Mouse (Mus musculus): ENCODE measurements at regions not wholly inside any gene's neighbourhood (a gene's known extent, or its start where the extent isn't known, plus 50 kb on each side); places are given as distances from the start of the nearest gene placed in this dataset.

DNA sequence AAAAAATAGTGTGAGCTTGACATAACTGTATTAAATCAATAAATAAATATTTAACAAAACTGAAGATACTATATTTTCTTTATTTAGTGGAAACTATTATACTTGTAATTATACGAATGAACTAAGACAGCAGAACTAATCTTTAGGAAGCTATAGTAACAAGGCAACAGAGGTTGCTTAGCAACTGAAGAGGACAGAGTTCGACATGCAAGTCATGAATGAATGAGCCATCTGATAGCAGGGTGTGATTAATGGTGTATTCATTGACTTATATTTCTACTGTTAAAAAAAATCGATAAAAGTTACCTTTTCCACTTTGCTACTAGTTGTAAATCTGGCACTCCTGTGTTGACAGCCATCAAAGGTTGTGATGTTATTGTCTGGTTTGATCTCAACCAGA lies 557.2 kb upstream of the Cntnap5a start:
- H3K4me3 ChIP-seq (replicated peaks), result no peak overlapping the region
- no peak overlapping the region for H3K9ac ChIP-seq
- no peaks in the 10 kb centered on the region for H3K4me1 ChIP-seq (replicated peaks)
- no peaks in the 10 kb centered on the region for H3K9me3 ChIP-seq
- no peaks in the 10 kb centered on the region for H3K27me3 ChIP-seq (replicated peaks)
- no peaks in the 10 kb centered on the region for H3K36me3 ChIP-seq
- H3K27ac ChIP-seq, result no peak overlapping the region
- WGBS, result 54% methylated on average over 3 of the region's 3 CpGs
- no peak overlapping the region for H3K4me2 ChIP-seq (replicated peaks)
- ATAC-seq, result peak; percentile 87

- H3K27ac ChIP-seq, result no peak overlapping the region
- no peak for ATAC-seq
- H3K36me3 ChIP-seq, result no peaks in the 10 kb centered on the region
- H3K4me3 ChIP-seq (replicated peaks), result no peak overlapping the region
- H3K9ac ChIP-seq, result no peak overlapping the region
- 24% methylated on average over 1 of the region's 1 CpGs for WGBS
- H3K27me3 ChIP-seq (replicated peaks), result no peaks in the 10 kb centered on the region
- no peak overlapping the region for H3K4me2 ChIP-seq (replicated peaks)
- no peaks in the 10 kb centered on the region for H3K4me1 ChIP-seq (replicated peaks)
- H3K9me3 ChIP-seq, result no peaks in the 10 kb centered on the region
Measured at GRCm38 (mm10) chr1:115134298-115134697, 550.3 kb upstream of the Cntnap5a start.

DNA sequence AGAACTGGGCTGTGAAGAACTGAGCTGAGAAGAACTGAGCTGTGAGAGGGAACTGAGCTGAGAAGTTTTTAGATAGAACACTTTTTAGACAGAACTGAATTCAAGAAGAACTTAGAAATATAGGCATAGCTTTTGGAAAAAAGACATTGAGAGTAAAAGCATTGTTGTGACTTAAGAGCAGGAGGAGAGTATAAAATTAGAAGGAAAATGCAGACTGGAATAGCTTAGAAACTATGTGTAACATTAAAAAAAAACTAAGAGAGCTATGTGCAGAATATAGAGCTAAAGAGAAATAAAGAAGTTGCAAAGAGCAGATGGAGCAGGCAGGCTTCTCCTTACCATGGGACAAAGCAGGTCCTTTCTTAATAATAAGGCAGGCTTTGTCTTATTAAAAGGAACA lies 540.0 kb upstream of the Cntnap5a start:
- H3K27me3 ChIP-seq (replicated peaks), result no peaks in the 10 kb centered on the region
- H3K27ac ChIP-seq, result no peak overlapping the region
- H3K9me3 ChIP-seq, result no peaks in the 10 kb centered on the region
- no peaks in the 10 kb centered on the region for H3K36me3 ChIP-seq
- H3K4me3 ChIP-seq (replicated peaks), result no peak overlapping the region
- ATAC-seq, result no peak
- H3K4me1 ChIP-seq (replicated peaks), result no peaks in the 10 kb centered on the region
- H3K9ac ChIP-seq, result no peak overlapping the region
- H3K4me2 ChIP-seq (replicated peaks), result no peak overlapping the region
